Mouse (Mus musculus): Measurements from ENCODE around the gene Col2a1. TPM values are rescaled to one million over a fixed set of nuclear protein-coding genes. Genes with fewer than 3 reads are reported as not detected.

Col2a1 gene
- polyA plus RNA-seq, 1 experiment from 2014 or later: 237 TPM

GRCm38 (mm10) chr15:97938580-97938979 is 65.9 kb downstream of the Col2a1 start:
- Histone ChIP-seq H3K4me2 (ENCODE audit: low read depth, severe bottlenecking) (no peak overlapping the region), H3K4me3 (ENCODE audit: low read depth, low read length) (no peak overlapping the region), H3K4me1 (ENCODE audit: control insufficient read depth, insufficient read depth, low read length) (no peaks in the 10 kb centered on the region), H3K36me3 (ENCODE audit: control insufficient read depth, insufficient read depth, low read length) (no peaks in the 10 kb centered on the region), H3K27ac (replicated peaks; ENCODE audit: low read depth, low read length) (no peak overlapping the region), H3K9ac (ENCODE audit: low read length) (no peak overlapping the region), H3K9me3 (ENCODE audit: control insufficient read depth, low read length) (no peaks in the 10 kb centered on the region), H3K27me3 (ENCODE audit: control insufficient read depth, insufficient read depth, low read length) (no peaks in the 10 kb centered on the region)
- ATAC-seq (ENCODE audit: insufficient number of reproducible peaks, low FRiP score, low TSS enrichment, low read depth) (no peak), DNase-seq (ENCODE audit: low spot score) (no peak)
- WGBS: 73% methylated on average over 6 of the region's 6 CpGs

- Histone ChIP-seq H3K4me2 (ENCODE audit: low read depth, severe bottlenecking) (no peak overlapping the region), H3K4me1 (ENCODE audit: control insufficient read depth, insufficient read depth, low read length) (no peaks in the 10 kb centered on the region), H3K27ac (replicated peaks; ENCODE audit: low read depth, low read length) (no peak overlapping the region), H3K4me3 (ENCODE audit: low read depth, low read length) (no peak overlapping the region), H3K36me3 (ENCODE audit: control insufficient read depth, insufficient read depth, low read length) (no peaks in the 10 kb centered on the region), H3K27me3 (ENCODE audit: control insufficient read depth, insufficient read depth, low read length) (no peaks in the 10 kb centered on the region), H3K9me3 (ENCODE audit: control insufficient read depth, low read length) (no peaks in the 10 kb centered on the region), H3K9ac (ENCODE audit: low read length) (no peak overlapping the region)
- ATAC-seq (ENCODE audit: insufficient number of reproducible peaks, low FRiP score, low TSS enrichment, low read depth) (no peak), DNase-seq (ENCODE audit: low spot score) (no peak)
- WGBS: 82% methylated on average over 12 of the region's 12 CpGs
Observed at GRCm38 (mm10) chr15:97932441-97932840, 72.1 kb downstream of the Col2a1 start.

GRCm38 (mm10) chr15:97929259-97929824 is 75.2 kb downstream of the Col2a1 start:
- Histone ChIP-seq H3K4me3 (ENCODE audit: low read depth, low read length) (no peak overlapping the region), H3K4me2 (ENCODE audit: low read depth, severe bottlenecking) (no peak overlapping the region), H3K9me3 (ENCODE audit: control insufficient read depth, low read length) (no peaks in the 10 kb centered on the region), H3K4me1 (ENCODE audit: control insufficient read depth, insufficient read depth, low read length) (no peaks in the 10 kb centered on the region), H3K9ac (ENCODE audit: low read length) (no peak overlapping the region), H3K36me3 (ENCODE audit: control insufficient read depth, insufficient read depth, low read length) (no peaks in the 10 kb centered on the region), H3K27me3 (ENCODE audit: control insufficient read depth, insufficient read depth, low read length) (no peaks in the 10 kb centered on the region), H3K27ac (replicated peaks; ENCODE audit: low read depth, low read length) (no peak overlapping the region)
- 52% methylated on average over 13 of the region's 13 CpGs for WGBS
- ATAC-seq (ENCODE audit: insufficient number of reproducible peaks, low FRiP score, low TSS enrichment, low read depth) (no peak), DNase-seq (ENCODE audit: low spot score) (no peak)

GRCm38 (mm10) chr15:97927821-97928220 is 76.7 kb downstream of the Col2a1 start:
- Histone ChIP-seq H3K27ac (replicated peaks; ENCODE audit: low read depth, low read length) (no peak overlapping the region), H3K4me3 (ENCODE audit: low read depth, low read length) (no peak overlapping the region), H3K4me2 (ENCODE audit: low read depth, severe bottlenecking) (no peak overlapping the region), H3K9ac (ENCODE audit: low read length) (no peak overlapping the region), H3K36me3 (ENCODE audit: control insufficient read depth, insufficient read depth, low read length) (no peaks in the 10 kb centered on the region), H3K4me1 (ENCODE audit: control insufficient read depth, insufficient read depth, low read length) (no peaks in the 10 kb centered on the region), H3K27me3 (ENCODE audit: control insufficient read depth, insufficient read depth, low read length) (no peaks in the 10 kb centered on the region), H3K9me3 (ENCODE audit: control insufficient read depth, low read length) (no peaks in the 10 kb centered on the region)
- no peak for DNase-seq (ENCODE audit: low spot score)
- 63% methylated on average over 6 of the region's 6 CpGs for WGBS
- ATAC-seq (ENCODE audit: insufficient number of reproducible peaks, low FRiP score, low TSS enrichment, low read depth): no peak

GRCm38 (mm10) chr15:97927018-97927417 is 77.5 kb downstream of the Col2a1 start:
- WGBS: 66% methylated on average over 4 of the region's 4 CpGs
- ATAC-seq (ENCODE audit: insufficient number of reproducible peaks, low FRiP score, low TSS enrichment, low read depth): no peak

More at GRCm38 (mm10) chr15:97927018-97927417, 77.5 kb downstream of the Col2a1 start:
- Histone ChIP-seq H3K4me1 (ENCODE audit: control insufficient read depth, insufficient read depth, low read length) (no peaks in the 10 kb centered on the region), H3K9me3 (ENCODE audit: control insufficient read depth, low read length) (no peaks in the 10 kb centered on the region), H3K27me3 (ENCODE audit: control insufficient read depth, insufficient read depth, low read length) (no peaks in the 10 kb centered on the region), H3K4me3 (ENCODE audit: low read depth, low read length) (no peak overlapping the region), H3K27ac (replicated peaks; ENCODE audit: low read depth, low read length) (no peak overlapping the region), H3K36me3 (ENCODE audit: control insufficient read depth, insufficient read depth, low read length) (no peaks in the 10 kb centered on the region), H3K4me2 (ENCODE audit: low read depth, severe bottlenecking) (no peak overlapping the region), H3K9ac (ENCODE audit: low read length) (no peak overlapping the region)
- no peak for DNase-seq (ENCODE audit: low spot score)

Other genes with a start within 250 kb of the Col2a1 start
- 3.4 and 3.9 TPM in 2 replicates for gene Rapgef3, start 236.7 kb downstream of the Col2a1 start, polyA plus RNA-seq (2014; fragmentation: Nextera tagmentation; extraction: Ambion mirVana)
- 20.0 and 24.8 TPM in 2 replicates for gene Slc48a1, start 226.2 kb downstream of the Col2a1 start, polyA plus RNA-seq (2014; fragmentation: Nextera tagmentation; extraction: Ambion mirVana)
- 25.4 and 26.8 TPM in 2 replicates for gene Hdac7, start 160.2 kb downstream of the Col2a1 start, polyA plus RNA-seq (2014; fragmentation: Nextera tagmentation; extraction: Ambion mirVana)
- 0.18 and 0.25 TPM in 2 replicates for gene Vdr, start 94.1 kb downstream of the Col2a1 start, polyA plus RNA-seq (2014; fragmentation: Nextera tagmentation; extraction: Ambion mirVana)
- gene Tmem106c, start 40.5 kb downstream of the Col2a1 start, polyA plus RNA-seq (2014; fragmentation: Nextera tagmentation; extraction: Ambion mirVana): 34.7 and 36.8 TPM in 2 replicates
- 39.7 and 41.8 TPM in 2 replicates for gene Pfkm, start 87.9 kb upstream of the Col2a1 start, polyA plus RNA-seq (2014; fragmentation: Nextera tagmentation; extraction: Ambion mirVana)
- 50.9 and 57.5 TPM in 2 replicates for gene Senp1, start 89.0 kb upstream of the Col2a1 start, polyA plus RNA-seq (2014; fragmentation: Nextera tagmentation; extraction: Ambion mirVana)
- gene Asb8, start 160.9 kb upstream of the Col2a1 start, polyA plus RNA-seq (2014; fragmentation: Nextera tagmentation; extraction: Ambion mirVana): 47.1 and 47.2 TPM in 2 replicates
- 0.40 and 0.70 TPM in 2 replicates for gene Ccdc184, start 162.5 kb upstream of the Col2a1 start, polyA plus RNA-seq (2014; fragmentation: Nextera tagmentation; extraction: Ambion mirVana)
- gene Olfr288, start 190.8 kb upstream of the Col2a1 start, polyA plus RNA-seq (2014; fragmentation: Nextera tagmentation; extraction: Ambion mirVana): not detected in 2 replicates
- gene Gm44579, start 216.3 kb upstream of the Col2a1 start, polyA plus RNA-seq (2014; fragmentation: Nextera tagmentation; extraction: Ambion mirVana): not detected in 2 replicates
- not detected in 2 replicates for gene Olfr287, start 216.4 kb upstream of the Col2a1 start, polyA plus RNA-seq (2014; fragmentation: Nextera tagmentation; extraction: Ambion mirVana)
- not detected in 2 replicates for gene Olfr286, start 229.8 kb upstream of the Col2a1 start, polyA plus RNA-seq (2014; fragmentation: Nextera tagmentation; extraction: Ambion mirVana)

All from limb, embryonic 11.5 days (tissue).